Mouse (Mus musculus): ENCODE results near the gene Bola3.

- no peak for TF ChIP-seq CTCF (IDR thresholded peaks at IDR 0.05; ENCODE audit: borderline replicate concordance, insufficient read depth, low read depth, low read length)
- TF ChIP-seq POLR2A (IDR thresholded peaks at IDR 0.05; ENCODE audit: borderline replicate concordance, insufficient read depth, low read length): no peak
Measured at GRCm38 (mm10) chr6:83403481-83403880, 54.5 kb downstream of the Bola3 start.
